Mouse (Mus musculus) G1E-ER4 (cell line): ENCODE data around the gene Sytl1. TPM values are rescaled to one million over a fixed set of nuclear protein-coding genes. Genes with fewer than 3 reads are reported as not detected.

Experiments used
- GATA1 ChIP-seq: IDR thresholded peaks from one replicate; pipeline ENCODE4 v1.8.0; 2012; ENCODE audit warnings: low read length, inconsistent platforms
- polyA plus RNA-seq: library from polyadenylated mRNA; stranded (reverse); fragments of >175 nt; gene quantifications from 2 replicates; pipeline ENCODE4 v1.2.3, GENCODE M21; 2012

Gene Sytl1
- polyA plus RNA-seq, 1 experiment, result 0.26 TPM

DNA sequence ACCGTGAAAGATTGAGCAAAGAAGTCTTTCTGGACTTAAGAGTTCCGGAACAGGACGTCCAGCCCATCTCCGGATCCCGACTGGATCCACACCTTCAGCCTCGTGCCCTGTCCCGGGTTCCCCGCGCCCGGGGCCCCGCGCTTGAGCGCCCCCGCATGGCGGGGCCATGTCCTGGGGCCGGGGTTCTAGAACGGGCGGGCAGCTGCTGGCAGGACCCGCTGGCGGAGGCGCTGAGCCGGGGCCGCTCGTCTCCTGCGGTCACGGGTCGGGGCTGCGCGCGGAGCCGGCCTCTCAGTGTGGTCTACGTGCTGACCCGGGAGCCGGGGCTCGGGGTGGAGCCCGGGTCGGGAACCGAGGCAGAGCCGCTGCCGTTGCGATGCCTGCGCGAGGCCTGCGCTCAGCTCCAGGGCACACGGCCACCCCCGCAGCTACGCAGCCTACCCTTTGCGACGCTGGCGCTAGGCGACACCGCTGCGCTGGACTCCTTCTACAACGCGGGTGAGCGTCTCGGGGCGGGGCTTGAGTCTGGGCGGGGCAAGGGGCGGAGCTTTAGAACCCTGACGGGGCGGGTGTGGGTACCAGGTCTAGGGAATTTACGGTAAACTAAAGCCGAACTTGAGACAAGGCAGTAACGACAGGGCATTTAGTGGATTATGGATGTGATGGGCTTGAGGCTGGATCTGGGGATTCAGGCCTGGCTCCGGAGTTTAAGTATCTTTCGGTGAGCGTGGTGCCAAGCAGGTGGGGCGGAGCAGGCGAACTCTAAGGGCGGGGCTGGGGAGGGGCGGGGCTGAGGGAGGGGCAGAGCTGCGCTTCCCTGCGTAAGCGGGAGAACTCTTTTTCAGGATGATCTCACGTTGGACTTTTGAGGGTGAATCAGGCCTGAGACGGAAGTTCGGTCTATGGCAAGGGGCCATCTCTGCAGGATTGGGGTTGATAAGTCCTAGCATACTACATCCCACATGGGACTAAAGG is 21.7 kb downstream of the Sytl1 start:
- TF ChIP-seq GATA1, result no peak

DNA sequence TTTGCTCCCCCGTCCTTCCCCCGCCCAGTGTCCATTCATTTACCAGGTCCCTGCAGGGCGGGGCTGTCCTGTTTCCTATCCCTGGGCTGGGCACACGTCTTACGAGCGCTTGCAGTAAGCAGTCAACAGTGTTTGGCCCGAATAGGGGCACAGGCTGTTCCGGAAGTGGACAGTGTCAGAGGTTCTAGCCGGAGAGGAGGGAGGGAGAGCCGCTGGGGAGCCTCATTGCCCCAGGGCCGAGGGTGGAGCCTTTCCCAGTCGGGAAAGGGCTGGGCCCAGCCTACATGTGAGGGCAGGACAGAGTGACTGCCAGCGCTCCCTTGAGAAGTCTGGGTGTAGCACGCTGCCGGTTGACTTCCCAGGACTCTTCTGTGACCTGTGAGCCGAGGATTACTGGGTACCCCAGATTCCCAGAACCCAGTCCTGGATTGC is 22.4 kb downstream of the Sytl1 start, which contains the start of gene Map3k6:
Gene Map3k6 (plus strand): TSS at position 329 of the 432 bp plus-strand sequence.
- TF ChIP-seq GATA1, result no peak

DNA sequence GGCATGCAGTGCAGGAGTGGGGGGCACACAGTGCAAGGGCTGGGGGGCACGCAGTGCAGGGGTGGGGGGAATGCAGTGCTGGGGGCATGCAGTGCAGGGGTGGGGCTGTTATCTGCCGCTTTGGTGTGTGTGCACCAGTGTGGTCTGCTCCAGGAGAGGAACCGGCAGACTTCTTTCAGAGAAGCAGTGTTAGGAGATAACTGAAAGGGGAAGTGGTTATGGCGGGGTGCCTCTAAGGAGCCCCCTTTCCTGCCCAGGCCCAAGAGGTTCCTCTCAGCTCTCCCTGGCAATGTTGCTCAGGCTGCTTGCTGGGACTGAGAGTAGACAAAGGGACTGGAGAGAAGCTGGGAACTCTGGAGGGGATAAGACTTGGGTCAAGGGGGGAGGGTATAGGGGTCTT is 25.0 kb downstream of the Sytl1 start:
- peak; percentile 34 for TF ChIP-seq GATA1

DNA sequence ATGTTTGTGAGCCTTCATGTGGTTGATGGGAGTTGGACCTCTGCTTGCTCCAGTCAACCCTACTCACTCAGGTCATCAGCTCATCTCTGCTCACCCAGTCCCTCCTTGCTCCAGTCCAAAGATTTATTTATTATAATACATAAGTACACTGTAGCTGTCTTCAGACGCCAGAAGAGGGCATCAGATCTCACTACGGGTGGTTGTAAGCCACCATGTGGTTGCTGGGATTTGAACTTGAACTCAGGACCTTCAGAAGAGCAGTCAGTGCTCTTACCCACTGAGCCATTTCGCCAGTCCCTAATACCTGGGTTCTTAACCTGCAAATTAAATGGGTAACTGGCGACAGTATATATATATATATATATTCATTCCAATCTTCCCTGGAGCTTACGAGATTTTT is 27.5 kb downstream of the Sytl1 start:
- TF ChIP-seq GATA1, result no peak

DNA sequence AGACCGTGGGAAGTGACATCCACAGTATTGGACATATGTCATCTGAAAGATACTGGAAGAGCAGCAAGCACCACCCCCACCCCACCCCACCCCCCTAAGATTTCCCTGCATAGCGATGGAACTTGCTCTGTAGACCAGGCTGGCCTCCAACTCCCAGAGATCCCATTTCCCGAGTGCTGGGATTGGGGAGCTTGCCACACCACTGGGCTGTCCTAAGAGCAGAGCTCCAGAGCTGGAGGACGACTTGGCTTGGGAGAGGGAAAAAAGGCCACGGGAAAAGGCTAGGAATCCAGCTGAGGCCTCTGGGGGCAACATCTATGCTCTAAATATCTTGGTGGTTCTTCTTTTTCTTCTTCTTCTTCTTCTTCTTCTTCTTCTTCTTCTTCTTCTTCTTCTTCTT is 28.1 kb downstream of the Sytl1 start:
- TF ChIP-seq GATA1, result no peak

DNA sequence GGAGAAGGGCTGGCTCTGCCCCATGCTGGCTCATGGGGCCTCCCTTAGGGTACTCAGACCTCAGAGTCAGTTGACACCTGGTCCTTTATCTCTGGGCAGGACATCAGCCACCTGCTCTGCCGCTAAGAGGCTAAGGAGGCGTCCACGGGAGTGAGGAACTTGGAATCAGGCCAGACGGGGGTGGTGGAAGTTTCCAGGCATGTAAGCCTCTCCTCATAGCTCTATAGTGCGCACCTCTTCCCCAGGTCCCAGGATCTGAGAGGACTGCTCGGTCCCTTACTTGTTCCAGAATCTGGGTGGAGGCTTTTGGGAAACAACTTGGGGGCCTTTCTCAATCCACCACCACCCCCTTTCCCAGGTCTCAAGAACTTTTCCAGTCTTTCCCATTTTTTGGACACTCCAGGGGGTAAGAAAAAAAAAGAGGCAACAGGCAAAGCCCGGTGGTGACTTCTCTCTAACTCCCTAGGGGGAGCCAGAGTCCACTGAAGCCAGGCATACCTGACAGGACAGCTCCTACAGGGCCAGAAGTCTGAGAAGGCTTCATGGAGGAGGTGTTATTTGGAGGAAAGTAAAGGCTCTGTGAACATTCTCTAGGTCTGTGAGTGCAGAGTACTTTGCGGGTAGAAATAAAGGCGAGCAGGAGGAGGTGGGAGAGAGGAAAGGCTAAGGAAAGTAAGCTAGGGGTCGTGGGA is 29.5 kb downstream of the Sytl1 start:
- no peak for TF ChIP-seq GATA1

DNA sequence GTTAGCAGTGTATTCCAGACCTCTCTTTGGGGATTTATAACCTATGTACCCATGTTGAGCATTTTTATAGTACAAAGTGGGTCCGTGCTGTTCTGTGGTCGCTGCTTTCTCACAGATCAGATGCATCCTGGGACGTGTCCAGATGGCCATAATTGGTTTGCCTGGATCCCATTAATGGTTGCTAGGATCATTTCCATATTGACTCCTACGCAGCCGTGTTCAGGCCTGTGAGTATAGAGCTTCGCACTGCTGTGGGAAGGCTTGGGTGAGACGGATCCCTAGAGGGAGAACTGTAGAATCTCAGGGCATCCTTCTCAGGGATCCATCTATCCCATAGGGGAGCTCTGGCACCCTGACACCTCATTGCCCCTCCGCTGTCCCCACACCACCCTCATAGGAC is 33.3 kb downstream of the Sytl1 start:
- TF ChIP-seq GATA1, result no peak

DNA sequence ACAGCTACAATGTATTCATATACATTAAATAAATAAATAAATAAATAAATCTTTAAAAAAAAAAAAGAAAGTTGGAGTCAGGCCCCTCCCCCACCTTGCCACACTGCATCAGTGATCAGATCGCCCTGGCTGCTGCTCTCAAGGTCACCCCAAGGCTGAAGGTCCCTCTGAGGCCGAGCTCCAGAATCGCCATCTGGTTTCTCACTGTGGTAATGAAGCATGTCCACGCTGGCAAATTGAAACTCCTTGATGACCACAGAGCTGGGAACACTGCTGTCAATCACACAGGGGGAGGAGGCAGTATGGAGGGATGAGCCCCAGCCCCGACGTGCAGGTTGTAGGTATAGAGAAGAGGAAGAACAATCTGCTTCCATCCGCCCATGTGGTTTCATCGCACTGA is 35.3 kb downstream of the Sytl1 start:
- TF ChIP-seq GATA1, result no peak

DNA sequence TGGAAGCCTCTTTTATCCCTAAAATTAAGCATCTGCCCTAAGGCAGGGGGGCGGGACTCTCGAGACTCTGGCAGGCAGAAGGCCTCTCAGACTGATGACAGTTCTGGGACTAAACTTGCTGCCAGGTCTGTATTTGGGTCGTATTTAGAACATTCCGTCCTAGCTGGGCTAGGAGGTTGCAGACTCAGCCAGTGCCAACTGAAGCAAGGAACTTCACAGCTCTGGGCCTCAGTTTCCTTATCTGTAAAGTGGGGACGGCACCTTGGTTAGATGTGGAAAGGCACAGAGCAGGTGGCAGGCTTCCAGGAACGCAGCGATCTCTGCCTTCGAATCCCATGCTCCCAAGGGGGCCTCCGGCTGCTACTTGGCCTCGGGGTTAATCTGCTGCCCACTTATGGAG is 36.8 kb downstream of the Sytl1 start:
- no peak for TF ChIP-seq GATA1

DNA sequence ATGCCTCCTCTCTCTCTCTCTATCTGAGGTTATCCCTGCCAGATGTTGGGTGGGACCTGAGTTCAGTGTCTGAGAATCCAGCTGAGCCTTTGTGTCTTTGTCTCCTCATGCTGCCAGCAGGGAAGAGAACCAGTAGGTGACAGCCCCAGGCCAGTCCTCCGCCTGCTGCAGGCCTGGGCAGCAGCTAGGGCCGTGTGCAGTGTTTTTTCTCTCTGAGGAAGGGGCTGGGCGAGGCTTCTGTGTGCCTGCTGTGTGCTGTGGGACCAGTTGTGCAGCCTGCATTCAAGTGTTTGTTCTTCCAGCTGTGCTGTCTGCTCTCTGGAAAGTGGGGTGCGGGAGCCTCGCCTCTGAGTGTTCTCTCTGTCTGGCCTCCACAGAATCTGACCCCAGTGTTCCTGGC is 39.0 kb downstream of the Sytl1 start:
- TF ChIP-seq GATA1, result no peak

DNA sequence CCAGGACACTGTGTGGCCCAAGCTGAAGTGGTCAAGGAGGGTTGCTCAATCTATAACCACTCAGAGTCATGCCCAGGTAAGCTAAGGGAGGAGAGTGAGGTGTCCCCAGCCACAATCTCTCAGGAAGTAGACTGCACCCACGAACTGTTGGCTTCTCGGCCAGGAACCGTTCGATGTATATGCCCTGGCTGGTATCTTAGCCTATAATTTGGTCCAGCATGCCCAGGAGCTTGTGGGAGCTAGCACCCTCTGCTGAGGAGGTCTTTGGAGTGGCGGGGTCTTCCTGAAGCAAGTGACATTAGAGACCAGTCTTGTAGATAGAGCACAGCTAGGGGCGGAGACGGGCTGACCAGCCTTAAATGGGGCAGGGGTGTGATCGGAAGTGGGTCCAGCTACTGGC is 41.2 kb downstream of the Sytl1 start:
- no peak for TF ChIP-seq GATA1

DNA sequence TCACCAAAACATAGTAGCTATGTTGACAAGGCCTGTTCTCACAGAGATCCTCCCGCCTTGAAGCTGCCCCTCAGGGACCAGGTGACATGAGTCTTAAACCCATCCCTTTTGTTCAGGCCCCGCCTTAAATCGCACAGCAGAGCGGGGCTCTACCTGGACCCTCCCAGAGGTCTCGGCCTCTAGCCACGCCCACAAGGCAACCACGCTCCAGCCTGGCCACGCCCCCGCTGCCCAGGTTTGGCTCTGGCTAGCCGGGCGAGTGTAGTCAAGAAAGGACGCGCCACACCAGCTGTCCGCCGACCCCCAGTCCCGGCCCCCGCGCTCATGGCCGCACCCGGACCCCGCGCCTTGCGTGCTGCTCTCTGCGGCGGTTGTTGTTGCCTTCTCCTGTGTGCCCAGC is 42.3 kb downstream of the Sytl1 start:
- TF ChIP-seq GATA1, result no peak

DNA sequence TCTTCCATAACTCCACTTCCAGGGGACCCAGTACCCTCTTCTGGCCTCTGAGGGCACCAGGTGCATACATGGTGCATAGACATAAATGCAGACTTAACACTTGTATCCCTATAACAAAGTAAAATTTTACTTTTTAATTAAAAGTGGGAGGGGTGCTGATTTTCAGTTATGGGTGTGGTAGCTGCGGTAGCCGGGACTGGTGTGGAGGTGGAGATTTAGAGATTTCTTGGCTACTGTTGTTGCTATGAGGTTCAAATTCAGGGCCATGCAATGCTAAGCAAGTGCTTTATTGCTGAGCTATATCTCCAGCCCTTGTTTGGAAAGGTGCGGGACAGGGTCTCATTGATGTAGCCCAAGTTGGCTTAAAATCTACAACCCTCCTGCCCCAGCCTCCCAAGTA is 44.2 kb downstream of the Sytl1 start:
- TF ChIP-seq GATA1, result no peak

DNA sequence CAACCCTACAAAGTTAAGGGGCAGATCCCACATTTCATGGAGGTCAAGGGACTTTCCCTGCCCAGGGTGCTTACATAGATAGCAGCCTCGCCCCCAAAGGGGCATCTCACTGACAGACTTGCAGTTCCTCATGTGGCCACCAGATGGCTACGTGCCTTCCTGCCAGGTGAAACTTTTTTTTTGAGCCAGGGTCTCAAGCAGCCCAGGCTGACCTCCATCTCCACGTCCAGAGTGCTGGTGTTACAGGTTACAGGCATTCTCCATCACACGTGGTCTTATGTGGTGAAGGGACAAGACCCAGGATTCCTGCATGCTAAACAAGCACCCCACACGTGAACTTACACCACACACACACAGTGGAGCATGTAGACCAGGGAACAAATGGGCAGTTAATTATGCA is 45.3 kb downstream of the Sytl1 start:
- no peak for TF ChIP-seq GATA1

DNA sequence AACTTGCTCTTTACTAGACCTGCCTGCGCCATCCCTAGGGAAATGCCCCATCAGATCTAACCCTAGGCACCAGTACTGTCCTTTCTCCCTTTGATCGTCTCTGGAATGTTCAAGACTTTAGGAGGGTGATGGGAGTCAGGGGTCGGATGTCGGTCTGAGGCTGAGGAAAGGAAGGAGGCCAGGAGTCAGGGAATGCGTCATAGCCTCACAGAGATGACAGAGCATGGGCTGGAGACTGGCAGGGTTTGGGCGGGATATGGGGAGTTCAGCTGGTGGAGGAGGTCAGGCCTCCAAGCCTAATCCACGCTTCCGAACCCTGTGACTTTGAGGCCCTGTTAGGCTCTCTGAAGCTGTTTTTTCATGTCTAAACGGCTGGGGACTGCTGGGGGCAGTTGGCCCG is 49.3 kb downstream of the Sytl1 start:
- TF ChIP-seq GATA1, result no peak

DNA sequence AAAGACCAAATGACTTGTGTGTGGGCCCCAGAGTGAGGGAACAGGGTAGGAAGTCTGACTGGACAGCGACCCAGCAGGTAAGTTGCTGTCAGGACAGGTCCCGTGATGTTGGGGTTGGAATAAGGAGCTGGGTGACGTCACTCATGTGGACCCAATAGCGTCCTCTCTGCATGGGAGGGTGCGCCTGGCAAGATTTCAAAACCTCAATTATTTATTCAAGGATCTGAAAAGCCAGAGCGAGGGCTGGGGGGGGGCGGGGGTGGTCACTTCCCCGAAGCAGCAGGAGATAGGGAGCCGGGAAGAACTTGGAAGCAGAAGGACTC is 49.7 kb downstream of the Sytl1 start:
- no peak for TF ChIP-seq GATA1

DNA sequence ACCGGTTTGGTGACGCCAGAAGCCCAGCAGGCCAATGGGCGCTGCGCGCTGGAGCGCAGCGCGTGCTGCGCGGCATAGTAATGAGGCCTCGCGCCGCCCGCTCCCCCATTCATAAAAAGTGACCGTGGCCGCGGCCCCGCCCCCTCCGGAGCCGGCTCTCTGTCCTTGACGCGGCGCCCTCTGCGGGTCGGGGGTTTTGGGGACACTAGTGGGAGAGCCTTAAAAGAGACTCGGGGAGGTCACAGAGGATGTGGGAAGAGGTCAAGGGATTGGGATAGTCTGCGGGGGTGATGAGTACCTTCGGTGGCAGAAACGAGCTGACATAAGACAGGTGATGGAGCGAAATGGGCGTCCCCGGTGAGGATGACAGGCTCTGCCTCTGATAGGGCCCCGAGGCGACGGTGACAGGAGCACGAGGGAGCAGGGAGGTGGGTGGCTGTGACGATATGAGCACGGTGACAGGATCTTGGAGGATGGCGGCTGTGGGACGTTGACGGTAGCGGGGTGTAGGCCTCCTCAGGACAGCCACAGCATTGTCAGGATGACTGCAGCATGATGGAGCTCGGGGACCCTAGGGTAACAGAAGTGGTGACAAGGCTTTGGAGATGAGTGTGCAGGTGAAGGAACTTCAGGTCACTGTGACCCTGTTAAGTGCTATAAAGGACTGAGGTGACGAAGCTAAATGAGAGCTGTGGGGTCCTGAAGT is 50.2 kb downstream of the Sytl1 start:
- no peak for TF ChIP-seq GATA1
